Mouse (Mus musculus) cerebellum, adult 2 months (tissue): Measurements from ENCODE around the gene Eepd1.

Experiments
- CTCF ChIP-seq: fragments of 200-500 bp; IDR thresholded peaks from 2 replicates; pipeline ENCODE4 v1.5.1; 2011; ENCODE audit warnings: low read depth, mild to moderate bottlenecking, control low read depth, low read length, moderate library complexity, borderline replicate concordance; ENCODE audit not compliant: insufficient read depth
- POLR2A ChIP-seq: fragments of 200-500 bp; IDR thresholded peaks from 2 replicates; pipeline ENCODE4 v1.6.1; 2011; ENCODE audit warnings: low read length, control low read depth, borderline replicate concordance; ENCODE audit not compliant: insufficient read depth

- no peak for TF ChIP-seq CTCF
- no peak for TF ChIP-seq POLR2A
These were observed 14.8 kb downstream of the Eepd1 start for GRCm38 (mm10) chr9:25496196-25496595.
